Mouse (Mus musculus) lung, embryonic 14.5 days (tissue): ENCODE measurements around the gene Rhbdl1. TPM values are rescaled to one million over a fixed set of nuclear protein-coding genes. Genes with fewer than 3 reads are reported as not detected.
A peak's percentile ranks its signal among the peaks of the same experiment; 100 is the strongest.

Source experiments
- ATAC-seq: fragments of 200-750 bp; cut with Nextera tagmentation; 2 replicates; pipeline ENCODE4 v1.8.0; 2017; ENCODE audit warnings: mild to moderate bottlenecking, moderate TSS enrichment, moderate library complexity; ENCODE audit not compliant: insufficient read depth
- DNase-seq: peaks from one replicate; pipeline ENCODE4 v3.0.0-alpha.2; 2015
- H3K27ac ChIP-seq: fragments of 300-500 bp; sonication (generic); 2 replicates; pipeline ENCODE4 v1.5.1; 2014; ENCODE audit warnings: low read depth, mild to moderate bottlenecking, moderate library complexity
- H3K27me3 ChIP-seq: fragments of 300-500 bp; sonication (generic); 2 replicates; pipeline ENCODE4 v1.6.1; 2014; ENCODE audit warnings: low read length, control low read depth; ENCODE audit not compliant: insufficient read depth
- H3K36me3 ChIP-seq: fragments of 300-500 bp; sonication (generic); 2 replicates; pipeline ENCODE4 v1.6.1; 2014; ENCODE audit warnings: control low read depth; ENCODE audit not compliant: insufficient read depth
- H3K4me1 ChIP-seq: fragments of 300-500 bp; sonication (generic); 2 replicates; pipeline ENCODE4 v1.6.1; 2014; ENCODE audit warnings: antibody characterized with exemption, control low read depth; ENCODE audit not compliant: insufficient read depth
- H3K4me2 ChIP-seq: fragments of 300-500 bp; sonication (generic); 2 replicates; pipeline ENCODE4 v1.6.1; 2014; ENCODE audit warnings: mild to moderate bottlenecking
- H3K4me3 ChIP-seq: fragments of 300-500 bp; sonication (generic); 2 replicates; pipeline ENCODE4 v1.5.1; 2014; ENCODE audit warnings: low read depth, low read length
- H3K9ac ChIP-seq: fragments of 300-500 bp; sonication (generic); 2 replicates; pipeline ENCODE4 v1.6.1; 2014
- H3K9me3 ChIP-seq: fragments of 300-500 bp; sonication (generic); 2 replicates; pipeline ENCODE4 v1.6.1; 2016; ENCODE audit warnings: low read depth, low read length, control low read depth
- CTCF ChIP-seq: IDR thresholded peaks from 2 replicates; pipeline ENCODE4 v1.5.1; 2016; ENCODE audit warnings: antibody characterized with exemption, low read depth
- WGBS: fragments of 180-500 bp; shearing (Covaris S2); extraction: QIAGEN DNeasy Blood & Tissue Kit; methylation state at CpG from one replicate; pipeline ENCODE4 v1.1.7; 2014; 5-methylcytosine and 5-hydroxymethylcytosine counted together
- polyA plus RNA-seq: library from polyadenylated mRNA; unstranded; fragments of >200 nt; fragmentation: Nextera tagmentation; extraction: Ambion mirVana; gene quantifications from 2 replicates; pipeline ENCODE4 v1.2.1, GENCODE M21; 2014

Gene Rhbdl1
- polyA plus RNA-seq, 1 experiment from 2014 or later: 2.0 TPM

- WGBS: 14% methylated on average over 5 of the region's 5 CpGs
- DNase-seq: no peak
- ATAC-seq: no peak
- no peaks in the 10 kb centered on the region for H3K27me3 ChIP-seq
- H3K4me3 ChIP-seq: no peak overlapping the region
- no peak overlapping the region for H3K4me2 ChIP-seq
- H3K9me3 ChIP-seq: no peaks in the 10 kb centered on the region
- TF ChIP-seq CTCF: no peak
- 0 out of 2 replicates have a peak overlapping the region, but pooled peaks have one; percentile 30 for H3K27ac ChIP-seq
- H3K36me3 ChIP-seq: peaks cover 66% of the 10 kb centered on the region
- H3K4me1 ChIP-seq: peaks cover 4% of the 10 kb centered on the region; the same call in 1 of the 2 replicates
- no peak overlapping the region for H3K9ac ChIP-seq
Measured at GRCm38 (mm10) chr17:25880913-25881641, 44.0 kb upstream of the Rhbdl1 start.

DNA sequence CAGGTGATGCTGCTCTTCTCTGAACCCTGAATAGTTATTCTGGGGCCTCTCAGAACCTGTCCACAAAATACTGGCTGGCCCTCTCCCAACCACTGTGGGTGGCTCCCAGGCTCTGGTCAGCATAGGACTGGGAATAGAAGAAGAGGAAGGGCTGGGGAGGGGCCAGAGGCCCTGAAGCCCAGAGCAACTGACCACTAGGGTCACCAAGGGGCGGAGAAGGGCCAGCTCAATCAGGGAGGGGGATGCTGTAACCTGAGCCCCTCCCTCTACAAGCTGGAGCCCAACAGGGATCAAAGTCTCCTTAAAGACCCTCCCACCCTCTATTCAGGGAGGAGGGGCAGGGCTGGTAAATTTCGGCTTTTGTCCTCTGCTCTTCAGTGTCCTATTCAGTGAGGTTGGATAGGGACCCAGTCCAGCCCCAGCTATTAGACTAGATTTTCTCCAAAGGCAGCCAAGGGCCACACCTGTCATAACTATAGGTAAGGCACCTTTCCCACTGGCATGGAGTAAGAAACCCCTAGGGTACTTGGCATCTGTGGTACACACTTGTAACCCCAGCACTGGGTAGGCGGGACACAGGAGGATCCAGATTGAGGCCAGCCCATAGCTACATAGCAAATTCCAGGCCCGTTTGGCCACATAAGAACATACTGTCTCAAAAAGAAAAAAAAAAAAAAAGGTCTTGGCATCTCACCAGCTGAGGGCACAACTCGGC lies 43.3 kb upstream of the Rhbdl1 start, which contains the start of gene Wfikkn1:
Gene Wfikkn1, minus strand, starts transcription at position 663 of the 715 bp plus-strand sequence.
- ATAC-seq: no peak

GRCm38 (mm10) chr17:25879750-25880149 lies 42.7 kb upstream of the Rhbdl1 start:
- ATAC-seq: no peak
- no peak overlapping the region for H3K4me2 ChIP-seq
- H3K4me3 ChIP-seq: no peak overlapping the region
- no peak for DNase-seq
- H3K27ac ChIP-seq: no peak overlapping the region
- peaks cover 60% of the 10 kb centered on the region for H3K36me3 ChIP-seq
- no peak overlapping the region for H3K9ac ChIP-seq
- 75% methylated on average over 8 of the region's 8 CpGs for WGBS
- peaks cover 7% of the 10 kb centered on the region; the same call in 1 of the 2 replicates for H3K4me1 ChIP-seq
- TF ChIP-seq CTCF: no peak
- H3K9me3 ChIP-seq: no peaks in the 10 kb centered on the region
- H3K27me3 ChIP-seq: no peaks in the 10 kb centered on the region

More for the DNA sequence above, 43.3 kb upstream of the Rhbdl1 start, which contains the start of gene Wfikkn1:
- 38% methylated on average over 5 of the region's 5 CpGs for WGBS
- H3K4me3 ChIP-seq: no peak within 1 kb of the TSS
- no peaks in the 10 kb centered on the region for H3K27me3 ChIP-seq
- H3K27ac ChIP-seq: 0 out of 2 replicates have a peak within 1 kb of the TSS, but pooled peaks have one; percentile 30
- no peak within 1 kb of the TSS for H3K4me2 ChIP-seq
- no peaks in the 10 kb centered on the region for H3K9me3 ChIP-seq
- DNase-seq: no peak
- TF ChIP-seq CTCF: no peak
- H3K9ac ChIP-seq: no peak within 1 kb of the TSS
- H3K4me1 ChIP-seq: peaks cover 7% of the 10 kb centered on the region; the same call in 1 of the 2 replicates
- peaks cover 66% of the 10 kb centered on the region for H3K36me3 ChIP-seq

DNA sequence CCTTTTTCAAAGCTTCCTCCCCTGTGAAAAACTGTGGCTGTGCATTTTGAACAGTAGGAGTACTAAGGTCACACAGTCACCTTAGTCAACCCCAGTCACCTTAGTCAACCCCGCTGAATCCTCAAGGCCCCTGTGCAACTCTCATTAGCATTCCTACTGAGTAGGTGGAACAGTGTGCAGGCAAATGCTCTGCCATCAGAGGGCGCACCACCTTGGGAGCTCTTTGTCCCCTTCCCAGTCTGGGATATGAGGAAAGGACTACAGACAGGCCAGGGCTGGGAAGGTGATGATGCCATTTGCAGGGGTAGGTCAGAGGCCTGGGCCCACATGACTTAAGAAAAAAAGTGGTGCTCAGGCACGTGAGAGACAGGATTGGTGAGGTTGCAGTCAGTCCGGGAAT lies 42.2 kb upstream of the Rhbdl1 start:
- Histone ChIP-seq H3K27ac (no peak overlapping the region), H3K4me2 (no peak overlapping the region), H3K4me3 (no peak overlapping the region), H3K9ac (no peak overlapping the region), H3K27me3 (no peaks in the 10 kb centered on the region), H3K36me3 (peaks cover 55% of the 10 kb centered on the region), H3K4me1 (peaks cover 7% of the 10 kb centered on the region; the same call in 1 of the 2 replicates), H3K9me3 (no peaks in the 10 kb centered on the region)
- peak; percentile 58 for TF ChIP-seq CTCF
- peak; percentile 39 for DNase-seq
- ATAC-seq: no peak
- 52% methylated on average over 4 of the region's 4 CpGs for WGBS

GRCm38 (mm10) chr17:25878611-25879180 lies 41.6 kb upstream of the Rhbdl1 start:
- no peak overlapping the region for H3K27ac ChIP-seq
- H3K4me1 ChIP-seq: peaks cover 12% of the 10 kb centered on the region; the same call in 1 of the 2 replicates
- no peak overlapping the region for H3K4me2 ChIP-seq
- no peak overlapping the region for H3K9ac ChIP-seq
- no peak overlapping the region for H3K4me3 ChIP-seq
- TF ChIP-seq CTCF: no peak
- no peaks in the 10 kb centered on the region for H3K27me3 ChIP-seq
- no peaks in the 10 kb centered on the region for H3K9me3 ChIP-seq
- ATAC-seq: no peak
- peaks cover 49% of the 10 kb centered on the region for H3K36me3 ChIP-seq
- no peak for DNase-seq
- 89% methylated on average over 19 of the region's 19 CpGs for WGBS

DNA sequence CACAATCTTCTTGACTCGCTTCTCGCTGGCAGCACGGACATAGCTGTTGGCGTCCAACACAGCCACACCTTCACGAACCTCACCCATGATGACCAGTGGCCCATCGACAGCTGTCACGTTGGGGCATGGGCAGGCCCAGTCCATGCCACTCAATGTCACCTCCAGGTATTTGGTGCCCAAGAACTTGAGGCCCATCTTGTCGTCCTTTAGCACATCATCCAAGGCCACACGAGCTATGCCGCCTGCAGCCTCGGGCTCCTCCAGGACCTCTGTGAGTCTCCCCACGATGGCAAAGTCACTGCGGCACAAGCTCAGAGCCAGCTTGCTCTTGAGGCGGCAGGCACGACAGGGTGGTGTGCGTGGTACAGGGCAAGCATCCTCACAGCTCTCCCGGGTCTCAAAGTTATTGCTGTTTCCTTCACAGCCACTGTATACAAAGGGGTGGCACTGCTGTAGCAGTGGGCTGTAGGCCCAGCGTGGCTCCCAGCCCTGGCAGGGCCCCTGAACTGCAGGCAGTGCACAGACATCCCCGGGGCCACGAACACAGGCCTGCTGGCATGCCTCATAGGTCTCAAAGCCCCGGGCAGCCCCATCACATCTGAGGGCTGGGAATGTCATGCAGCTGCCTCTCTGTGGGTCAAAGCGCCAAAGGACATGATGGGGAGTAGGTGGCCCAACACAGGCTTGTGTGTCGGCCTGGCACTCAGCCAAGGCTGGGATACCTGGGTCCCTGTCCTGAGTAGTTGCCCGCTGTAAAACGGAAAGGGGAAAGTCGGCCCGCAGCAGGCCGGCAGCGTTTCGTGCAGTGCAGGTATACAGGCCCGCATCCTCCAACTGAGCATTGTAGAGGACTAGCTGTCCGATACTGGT lies 40.9 kb upstream of the Rhbdl1 start:
- DNase-seq (no peak), ATAC-seq (no peak)
- Histone ChIP-seq H3K36me3 (peaks cover 42% of the 10 kb centered on the region), H3K9ac (no peak overlapping the region), H3K4me3 (no peak overlapping the region), H3K9me3 (no peaks in the 10 kb centered on the region), H3K4me2 (no peak overlapping the region), H3K27ac (no peak overlapping the region), H3K4me1 (peaks cover 12% of the 10 kb centered on the region; the same call in 1 of the 2 replicates), H3K27me3 (no peaks in the 10 kb centered on the region)
- TF ChIP-seq CTCF: no peak
- 89% methylated on average over 32 of the region's 32 CpGs for WGBS
